Mouse (Mus musculus) heart, postnatal 4 days (tissue): ENCODE data around the gene Txndc17. TPM values are rescaled to one million over a fixed set of nuclear protein-coding genes. Genes with fewer than 3 reads are reported as not detected.
"Not testable (repeated sequence)": the region's sequence is repeated elsewhere in the genome, so short reads cannot be mapped to it uniquely, and the experiment has no call there.

Source experiments
- DNase-seq: peaks from one replicate; pipeline ENCODE4 v3.0.0; 2021
- total RNA-seq, 2 experiments: library from RNA; stranded (reverse); gene quantifications; 2 replicates each; pipeline ENCODE4 v1.2.3; 2021

Gene Txndc17
- total RNA-seq: 10 to 100 TPM; 47.4 to 48.7 TPM

- DNase-seq: peak; percentile 88
Observed at GRCm38 (mm10) chr11:72207204-72207833, at the start of gene Txndc17, which contains the start of gene 4933427D14Rik. Gene Txndc17 (plus strand): TSS chr11:72207547. Gene 4933427D14Rik (minus strand): TSS chr11:72207459.

- no peak for DNase-seq
Observed at GRCm38 (mm10) chr11:72163198-72163597, 44.1 kb upstream of the Txndc17 start.

- DNase-seq: no peak
Observed at GRCm38 (mm10) chr11:72169871-72170270, 37.5 kb upstream of the Txndc17 start.

GRCm38 (mm10) chr11:72171906-72172305 is 35.4 kb upstream of the Txndc17 start:
- not testable (repeated sequence) for DNase-seq

- no peak for DNase-seq
Observed at GRCm38 (mm10) chr11:72173506-72173905, 33.8 kb upstream of the Txndc17 start.

- DNase-seq: no peak
Observed at GRCm38 (mm10) chr11:72174721-72175120, 32.6 kb upstream of the Txndc17 start.

GRCm38 (mm10) chr11:72175966-72176365 is 31.4 kb upstream of the Txndc17 start:
- no peak for DNase-seq

GRCm38 (mm10) chr11:72176553-72176952 is 30.8 kb upstream of the Txndc17 start:
- no peak for DNase-seq

GRCm38 (mm10) chr11:72180556-72180955 is 26.8 kb upstream of the Txndc17 start:
- no peak for DNase-seq

GRCm38 (mm10) chr11:72181136-72181535 is 26.2 kb upstream of the Txndc17 start:
- no peak for DNase-seq

GRCm38 (mm10) chr11:72184252-72184651 is 23.1 kb upstream of the Txndc17 start:
- no peak for DNase-seq

- no peak for DNase-seq
Observed at GRCm38 (mm10) chr11:72190857-72191256, 16.5 kb upstream of the Txndc17 start.

- DNase-seq: no peak
Observed at GRCm38 (mm10) chr11:72194259-72194658, 13.1 kb upstream of the Txndc17 start.

- no peak for DNase-seq
Observed at GRCm38 (mm10) chr11:72196506-72196905, 10.8 kb upstream of the Txndc17 start.

GRCm38 (mm10) chr11:72203440-72203839 is 3.9 kb upstream of the Txndc17 start:
- DNase-seq: no peak

- DNase-seq: no peak
Observed at GRCm38 (mm10) chr11:72205256-72205655, 2.1 kb upstream of the Txndc17 start.

GRCm38 (mm10) chr11:72206341-72207203 is 775 bp upstream of the Txndc17 start, which contains the start of gene Gm43951:
Gene Gm43951 (minus strand): TSS chr11:72206840.
- peak; percentile 29 for DNase-seq

- DNase-seq: no peak
Observed at GRCm38 (mm10) chr11:72207834-72208377, 559 bp downstream of the Txndc17 start.

GRCm38 (mm10) chr11:72214591-72215409 is 7.5 kb downstream of the Txndc17 start:
- DNase-seq: peak; percentile 95

GRCm38 (mm10) chr11:72215410-72215797 is 8.1 kb downstream of the Txndc17 start, which contains the start of gene Med31:
Gene Med31 (minus strand): TSS chr11:72215592.
- peak; percentile 82 for DNase-seq

GRCm38 (mm10) chr11:72217116-72217515 is 9.8 kb downstream of the Txndc17 start:
- no peak for DNase-seq

GRCm38 (mm10) chr11:72221278-72221677 is 13.9 kb downstream of the Txndc17 start:
- peak; percentile 80 for DNase-seq
